Mouse (Mus musculus): Measurements from ENCODE around the gene Galk1.

DNA sequence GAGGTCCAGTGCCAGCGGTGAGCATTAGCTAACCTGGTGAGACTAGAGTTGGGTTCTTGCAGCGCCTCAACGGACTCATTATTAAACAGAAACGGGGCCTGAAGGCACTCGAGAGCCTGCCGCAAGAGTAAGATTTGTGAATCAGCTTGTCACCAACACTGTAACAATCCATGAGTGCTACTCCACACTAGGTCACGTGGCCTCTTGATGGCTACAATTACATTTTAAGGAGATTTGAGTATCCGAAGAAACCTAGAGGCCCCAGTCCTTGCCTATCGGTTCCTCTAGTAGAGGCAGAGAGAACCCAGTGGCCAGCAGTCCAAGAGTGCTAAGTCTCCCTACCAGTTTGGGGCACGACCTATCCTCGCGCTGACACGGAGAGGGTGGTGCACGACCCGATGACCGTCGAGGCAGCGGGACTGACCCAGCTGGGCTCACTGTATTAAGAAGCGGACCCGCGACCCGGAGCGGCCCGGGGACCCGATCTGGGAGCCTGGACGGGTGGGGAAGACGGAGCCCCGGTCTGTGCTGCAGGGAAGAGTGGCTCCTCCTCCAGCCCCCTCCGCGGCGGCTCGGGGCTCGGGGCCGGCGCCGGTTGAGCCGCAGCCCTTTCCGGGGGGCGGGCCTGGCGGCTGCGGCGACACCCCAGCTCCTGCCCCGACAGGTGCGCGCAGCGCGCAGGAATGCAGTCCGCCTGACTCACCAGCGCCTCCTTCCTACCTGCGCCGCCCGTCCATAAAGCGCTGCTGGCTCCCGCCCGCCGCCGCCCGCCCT is 38.0 kb downstream of the Galk1 start, which contains the start of gene Itgb4:
- TF ChIP-seq EP300 (IDR thresholded peaks at IDR 0.05; ENCODE audit: insufficient read depth, low read depth, low read length), result no peak
- TF ChIP-seq CTCF (IDR thresholded peaks at IDR 0.05), result peak; percentile 27
- no peak for TF ChIP-seq POLR2A (IDR thresholded peaks at IDR 0.05; ENCODE audit: insufficient read depth, low read depth, low read length)
